Mouse (Mus musculus) frontal cortex, adult 2 months (tissue): ENCODE results near the gene Cbarp. TPM values are rescaled to one million over a fixed set of nuclear protein-coding genes. Genes with fewer than 3 reads are reported as not detected.
"Not testable (repeated sequence)": the region's sequence is repeated elsewhere in the genome, so short reads cannot be mapped to it uniquely, and the experiment has no call there.

ENCODE experiments used
- DNase-seq, 2 experiments: peaks; one replicate each; pipeline ENCODE4 v3.0.0; 2022; ENCODE audit warnings: low spot score in 1 of 2; ENCODE audit errors: extremely low spot score in 1 of 2
- polyA plus RNA-seq: library from polyadenylated mRNA; depleted of rRNA; stranded (reverse); fragments of >200 nt; gene quantifications from 2 replicates; pipeline ENCODE4 v1.2.3, GENCODE M21; 2012

Gene Cbarp
- polyA plus RNA-seq, 1 experiment, result 252 TPM

DNA sequence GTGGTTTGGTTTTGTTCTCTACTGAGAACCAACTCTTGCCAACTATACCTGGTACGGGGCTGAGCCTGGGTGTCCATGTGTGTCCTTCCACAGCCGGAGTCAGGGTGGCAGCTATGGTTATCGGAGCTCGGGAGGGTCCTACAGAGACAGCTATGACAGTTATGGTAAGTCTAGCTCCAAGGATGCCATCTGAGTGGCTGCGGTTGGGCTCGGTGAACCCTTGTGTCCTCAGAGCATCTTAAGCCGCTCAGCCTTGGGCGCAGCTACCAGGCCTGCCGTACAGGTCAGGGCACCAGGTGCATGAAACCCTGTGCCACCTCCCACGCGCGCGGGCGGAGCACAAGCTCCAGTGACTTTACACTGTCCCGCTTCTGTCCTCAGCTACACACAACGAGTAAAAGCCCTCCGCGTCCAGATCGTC, 30.0 kb upstream of the Cbarp start:
- no peak for DNase-seq

DNA sequence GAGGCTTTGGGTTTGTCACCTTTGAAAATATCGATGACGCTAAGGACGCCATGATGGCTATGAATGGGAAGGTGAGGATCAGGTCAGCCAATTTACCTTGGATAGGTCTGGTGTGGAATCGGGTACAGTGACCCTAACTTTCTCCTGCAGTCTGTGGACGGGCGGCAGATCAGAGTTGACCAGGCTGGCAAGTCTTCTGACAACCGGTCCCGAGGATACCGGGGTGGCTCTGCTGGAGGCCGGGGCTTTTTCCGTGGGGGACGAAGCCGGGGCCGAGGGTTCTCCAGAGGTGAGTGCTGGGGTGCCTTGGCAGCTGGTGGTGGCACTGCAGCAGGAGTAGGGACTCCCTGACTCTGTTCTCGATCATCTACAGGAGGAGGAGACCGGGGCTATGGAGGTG, 29.4 kb upstream of the Cbarp start:
- no peak for DNase-seq

DNA sequence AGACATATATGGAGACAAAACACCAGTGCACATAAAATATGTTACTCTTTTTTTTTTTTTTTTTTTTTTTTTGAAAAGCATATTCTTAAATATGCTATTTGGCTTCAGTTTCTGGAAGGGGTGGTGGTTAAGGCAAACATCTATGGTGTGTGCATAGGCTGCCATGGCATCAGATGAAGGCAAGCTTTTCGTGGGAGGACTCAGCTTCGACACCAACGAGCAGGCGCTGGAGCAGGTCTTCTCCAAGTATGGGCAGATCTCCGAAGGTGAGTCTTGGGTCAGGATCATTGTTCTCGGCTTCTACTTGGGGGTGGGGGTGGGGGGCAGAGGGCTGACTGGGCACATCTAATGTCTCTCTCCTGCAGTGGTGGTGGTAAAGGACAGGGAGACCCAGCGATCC, 29.0 kb upstream of the Cbarp start:
- DNase-seq, result no peak

DNA sequence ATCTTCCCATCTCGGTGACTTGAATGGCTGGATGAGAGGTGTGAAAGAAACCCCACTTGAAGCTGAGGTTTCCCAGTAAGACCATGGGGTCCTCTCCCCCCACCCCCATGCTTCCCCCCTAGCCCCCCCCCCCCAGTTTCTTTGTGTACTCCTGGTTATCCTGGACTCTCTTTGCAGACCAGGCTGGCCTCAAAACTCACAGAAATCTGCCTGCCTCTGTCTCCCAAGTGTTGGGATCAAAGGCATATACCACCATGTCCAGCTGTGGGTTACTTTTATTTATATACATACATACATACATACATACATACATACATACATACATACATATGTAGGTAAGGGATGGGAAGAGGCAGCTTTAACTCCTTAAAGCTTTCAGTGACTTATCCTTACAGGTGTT, 28.4 kb upstream of the Cbarp start:
- DNase-seq, result no peak

DNA sequence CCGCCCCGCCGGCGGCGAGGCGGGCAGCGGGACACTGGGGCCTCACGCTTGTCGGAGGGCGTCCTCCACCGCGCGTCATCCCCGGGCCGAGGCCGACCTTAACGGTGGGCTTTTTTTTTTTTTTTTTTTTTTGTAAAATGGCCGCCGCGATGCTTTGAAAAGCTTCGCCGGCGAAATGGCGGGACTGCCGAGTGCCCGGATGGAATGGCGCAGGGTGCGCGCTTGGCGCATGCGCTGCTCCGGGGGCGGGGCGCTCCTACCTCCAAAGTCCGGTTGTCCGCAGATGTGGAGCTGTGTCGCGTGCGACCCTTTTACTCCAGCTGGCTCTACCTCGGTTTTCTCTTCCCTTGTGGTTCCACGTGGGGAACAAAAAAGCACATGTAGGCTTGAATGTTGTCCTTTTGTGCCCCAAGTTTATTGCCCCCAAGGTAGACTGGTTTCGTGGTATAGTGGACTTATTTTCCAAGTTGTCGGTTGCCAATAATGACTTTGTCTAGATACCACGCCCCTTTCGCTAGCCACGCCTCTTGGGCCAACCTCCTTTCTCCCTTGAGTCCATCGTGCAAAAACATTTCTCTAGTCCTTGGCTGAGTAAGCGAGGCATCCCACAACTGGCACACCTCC, 27.5 kb upstream of the Cbarp start:
- DNase-seq, result peak; percentile 86 to 95

DNA sequence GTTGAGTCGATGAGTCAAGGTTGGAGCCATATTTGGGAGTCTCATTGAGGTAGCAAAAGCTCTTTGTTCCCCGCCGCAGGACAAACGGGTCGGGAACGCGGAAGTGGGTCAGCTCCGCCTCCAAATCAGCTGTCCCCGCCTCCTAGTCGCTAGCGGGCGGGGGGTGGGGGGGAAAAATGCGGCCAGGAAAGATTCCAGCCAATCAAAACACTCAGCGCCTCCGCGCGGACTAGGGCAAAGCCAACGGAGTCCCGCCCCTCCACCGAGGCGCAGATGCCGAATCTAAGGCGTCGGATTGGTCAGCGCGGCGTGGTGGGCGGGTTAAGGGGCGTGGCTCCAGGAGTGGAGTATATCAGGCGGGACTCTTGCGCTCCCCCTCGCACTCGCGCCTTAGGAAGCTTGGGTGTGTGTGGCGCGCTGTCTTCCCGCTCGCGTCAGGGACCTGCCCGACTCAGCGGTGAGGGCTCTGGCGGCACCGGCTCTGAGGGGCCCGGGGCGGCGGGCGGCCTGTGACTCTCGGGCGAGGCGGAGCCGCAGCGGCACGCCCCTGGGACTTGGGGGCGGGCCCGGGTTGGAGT, 26.9 kb upstream of the Cbarp start:
- peak; percentile 93 to 99 for DNase-seq

DNA sequence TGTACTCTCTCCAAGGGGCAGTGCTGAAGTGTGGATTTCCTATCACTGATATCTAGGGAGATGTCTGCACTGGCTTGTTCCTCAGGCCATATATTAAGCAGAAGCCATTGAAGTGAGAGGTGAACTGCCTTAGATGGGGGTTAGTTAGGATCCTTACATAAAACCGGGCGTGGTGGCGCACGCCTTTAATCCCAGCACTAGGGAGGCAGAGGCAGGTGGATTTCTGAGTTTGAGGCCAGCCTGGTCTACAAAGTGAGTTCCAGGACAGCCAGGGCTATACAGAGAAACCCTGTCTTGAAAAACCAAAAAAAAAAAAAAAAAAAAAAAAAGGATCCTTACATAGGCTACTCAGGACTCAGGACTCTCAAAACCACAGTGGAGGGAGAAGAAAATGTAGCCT, 25.5 kb upstream of the Cbarp start:
- not testable (repeated sequence) for DNase-seq

DNA sequence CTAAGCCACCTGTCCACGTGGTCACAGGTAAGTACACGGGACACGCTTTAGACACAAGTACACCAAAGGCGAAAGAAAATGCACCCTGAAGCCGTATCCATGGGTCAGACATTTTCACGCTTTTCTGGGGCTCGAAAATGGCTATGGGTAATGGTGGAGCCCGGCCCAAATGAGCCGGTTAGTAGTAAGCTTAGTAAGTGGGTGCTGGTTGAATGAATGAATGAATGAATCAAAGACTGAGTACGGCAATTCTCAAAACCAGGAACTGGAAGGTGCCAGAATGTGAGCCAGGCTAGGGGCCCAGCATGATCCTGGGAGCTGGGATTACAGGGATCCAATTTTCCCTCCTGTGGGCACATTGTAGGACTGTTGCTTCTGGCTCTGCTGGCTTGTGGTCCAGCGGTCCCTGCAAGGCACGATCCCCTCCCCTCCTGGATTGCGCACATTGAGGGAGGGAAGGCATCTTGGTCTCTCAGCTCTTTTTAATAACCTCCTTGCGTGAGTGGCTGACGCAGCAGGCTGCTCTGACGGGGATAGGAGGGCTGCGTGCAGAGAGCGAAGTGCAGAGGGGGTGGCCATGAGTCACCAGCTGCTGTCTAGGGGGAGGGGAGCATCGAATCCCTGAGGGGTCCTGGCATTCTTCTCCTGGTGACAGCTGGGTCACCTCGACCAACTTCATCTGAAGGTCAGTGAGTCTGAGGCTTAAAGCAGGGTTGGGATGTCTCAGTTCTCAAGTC, 24.9 kb upstream of the Cbarp start, which contains the start of gene Cirbp:
Gene Cirbp (plus strand): TSS at position 594 of the 737 bp plus-strand sequence.
- DNase-seq, result peak in 1 of 2 experiments; percentile 83

DNA sequence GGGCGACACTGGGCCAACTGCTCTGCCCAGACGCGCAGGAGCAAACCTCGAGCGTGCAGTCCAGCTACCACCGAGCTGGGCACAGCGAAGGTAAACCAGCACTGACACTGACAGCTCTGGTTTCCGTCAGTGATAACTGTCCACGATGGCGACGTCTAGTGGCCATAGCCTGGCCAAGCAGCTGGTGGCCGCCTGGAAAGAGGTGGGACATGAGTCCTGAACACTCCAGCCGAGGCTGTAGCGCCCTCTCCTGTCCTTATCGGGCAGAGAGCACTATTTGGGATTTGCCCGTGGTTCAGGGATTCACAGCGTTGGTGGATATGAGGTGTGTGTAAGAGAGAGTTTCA, 24.3 kb upstream of the Cbarp start:
- peak; percentile 94 to 99 for DNase-seq

DNA sequence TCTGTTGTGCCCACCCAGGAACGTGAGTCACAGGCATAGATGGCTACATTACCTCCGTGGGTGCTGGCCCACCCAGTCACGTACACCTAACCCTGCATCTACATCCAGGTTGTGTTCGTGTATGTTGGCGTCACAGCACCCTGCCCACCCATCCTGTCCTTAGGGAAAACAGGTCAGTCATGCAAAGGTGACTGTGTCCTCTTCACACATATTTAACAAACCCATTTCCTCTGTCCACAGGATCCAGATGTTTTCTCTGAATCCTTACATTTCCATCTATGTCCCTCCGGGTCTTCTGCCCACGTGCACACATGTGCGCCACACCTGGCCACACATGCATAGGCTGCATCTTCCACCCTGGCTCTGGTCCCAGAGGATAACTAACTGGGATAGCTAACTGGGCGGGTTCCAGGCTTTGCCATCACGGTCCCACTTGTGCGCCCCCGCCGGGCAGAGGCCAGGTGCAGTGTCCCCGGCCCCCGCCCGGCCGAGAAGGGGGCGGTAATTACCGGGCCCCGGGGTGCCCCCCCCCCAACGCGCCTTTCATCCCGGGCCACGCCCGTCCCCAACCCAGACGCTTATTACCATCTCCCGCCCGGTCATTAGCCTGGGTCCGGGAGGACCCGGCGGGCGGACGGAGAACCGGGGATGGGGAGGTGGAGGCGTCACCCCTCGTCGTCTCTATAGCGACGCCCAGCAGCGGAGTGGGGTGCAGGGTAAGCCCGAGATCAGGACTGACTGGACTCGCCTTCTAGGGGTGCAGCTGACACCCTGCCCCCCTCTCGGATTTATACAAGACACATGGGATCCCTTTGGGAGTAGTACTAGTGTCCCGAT, 23.7 kb upstream of the Cbarp start:
- DNase-seq, result peak in 1 of 2 experiments; percentile 33

DNA sequence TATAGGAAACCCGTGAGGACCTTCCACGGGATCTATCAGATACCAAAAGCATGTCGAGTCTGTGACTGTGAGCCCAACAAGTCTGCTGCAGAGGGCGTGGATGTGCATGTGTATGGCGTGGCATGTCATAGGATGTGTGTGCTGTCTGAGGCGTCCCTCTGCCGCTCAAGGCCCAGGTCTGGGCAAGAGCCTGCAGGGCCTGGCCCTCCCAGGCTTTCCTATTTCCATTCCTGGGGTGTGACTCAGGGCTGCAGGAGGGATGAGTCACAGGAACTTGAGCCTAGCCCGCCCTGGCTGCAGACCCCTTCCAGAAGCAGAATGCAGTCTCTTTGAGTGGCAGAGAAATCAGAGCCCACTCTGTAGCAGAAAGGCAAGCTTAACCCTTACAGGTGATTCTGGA, 23.1 kb upstream of the Cbarp start:
- DNase-seq, result no peak

DNA sequence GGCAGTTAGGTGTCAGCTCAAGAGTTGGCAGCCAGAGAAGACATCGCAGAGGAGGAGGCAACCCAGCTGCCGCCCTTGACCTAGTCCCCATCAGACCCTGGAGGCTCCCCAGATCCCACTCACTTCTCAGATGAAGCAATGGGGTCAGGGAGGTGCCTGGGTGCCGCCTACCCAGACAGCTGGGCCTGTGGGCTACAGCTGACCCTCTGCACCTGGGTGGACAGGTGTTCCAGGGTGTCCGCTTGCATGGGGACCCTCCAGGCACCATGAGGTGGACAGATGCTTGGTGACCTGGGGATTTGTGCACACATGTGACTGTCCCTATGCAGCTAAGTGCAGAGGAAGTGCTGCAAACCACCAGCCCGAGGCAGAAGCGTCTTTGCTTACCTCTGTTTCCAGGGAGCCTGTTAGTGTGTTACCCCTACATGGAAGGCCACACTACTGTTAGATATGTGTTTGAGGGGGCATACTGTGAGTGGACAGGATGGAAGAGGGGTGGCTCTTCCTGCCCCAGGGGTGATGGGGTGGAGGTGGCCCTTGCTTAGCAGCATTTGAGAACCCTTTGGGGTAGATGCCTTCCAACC, 22.2 kb upstream of the Cbarp start:
- DNase-seq, result no peak

DNA sequence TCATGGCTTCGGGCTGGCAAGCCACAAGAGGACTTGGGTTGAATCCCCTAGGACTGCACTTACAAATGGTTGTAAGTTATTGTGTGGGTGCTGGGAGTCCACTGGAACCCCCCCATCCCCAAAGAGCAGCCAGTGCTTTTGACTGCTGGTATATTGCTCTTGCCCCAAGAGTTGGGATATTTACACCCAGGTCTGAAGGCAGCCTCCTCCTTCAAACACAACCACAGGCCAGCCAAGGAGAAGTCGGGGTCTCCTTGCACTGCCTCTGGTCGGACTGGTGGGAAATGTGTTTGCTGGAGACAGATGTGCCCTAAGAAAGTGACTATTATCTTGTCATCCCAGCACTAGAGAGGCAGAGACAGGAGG, 21.6 kb upstream of the Cbarp start:
- DNase-seq, result no peak

DNA sequence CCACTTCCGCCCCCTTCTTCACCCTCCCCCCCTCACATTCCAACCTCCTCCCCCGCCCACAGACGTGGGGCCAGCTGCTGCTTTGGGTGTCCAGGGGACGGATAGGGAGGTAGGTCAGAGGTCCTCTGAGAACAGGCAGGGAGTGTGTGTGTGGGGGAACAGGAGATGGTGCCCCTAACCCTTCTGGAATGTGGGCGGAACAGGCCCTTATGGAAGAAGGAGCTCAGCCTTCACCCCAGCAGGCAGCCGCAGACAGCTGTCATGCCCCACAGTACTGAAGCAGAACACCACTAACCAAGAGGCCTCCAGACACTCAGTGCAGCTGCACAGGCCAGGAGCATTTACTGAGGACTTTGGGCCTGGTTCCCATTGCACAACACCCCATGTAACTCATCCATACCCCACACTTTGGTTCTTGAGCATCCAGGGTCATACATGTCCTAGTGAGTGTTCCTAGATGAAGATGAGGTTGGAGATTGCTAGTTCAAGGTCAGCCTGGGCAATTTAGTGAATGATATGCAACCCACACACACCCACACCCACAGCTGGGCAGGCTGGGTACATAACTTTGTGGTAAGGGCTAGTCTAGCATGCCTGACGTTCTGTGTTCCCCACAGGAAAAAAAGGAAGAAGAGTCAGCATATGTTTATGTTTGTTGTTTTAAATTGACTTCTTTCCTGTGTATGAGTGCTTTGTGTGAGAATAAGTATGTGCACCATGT, 21.0 kb upstream of the Cbarp start:
- DNase-seq, result no peak

DNA sequence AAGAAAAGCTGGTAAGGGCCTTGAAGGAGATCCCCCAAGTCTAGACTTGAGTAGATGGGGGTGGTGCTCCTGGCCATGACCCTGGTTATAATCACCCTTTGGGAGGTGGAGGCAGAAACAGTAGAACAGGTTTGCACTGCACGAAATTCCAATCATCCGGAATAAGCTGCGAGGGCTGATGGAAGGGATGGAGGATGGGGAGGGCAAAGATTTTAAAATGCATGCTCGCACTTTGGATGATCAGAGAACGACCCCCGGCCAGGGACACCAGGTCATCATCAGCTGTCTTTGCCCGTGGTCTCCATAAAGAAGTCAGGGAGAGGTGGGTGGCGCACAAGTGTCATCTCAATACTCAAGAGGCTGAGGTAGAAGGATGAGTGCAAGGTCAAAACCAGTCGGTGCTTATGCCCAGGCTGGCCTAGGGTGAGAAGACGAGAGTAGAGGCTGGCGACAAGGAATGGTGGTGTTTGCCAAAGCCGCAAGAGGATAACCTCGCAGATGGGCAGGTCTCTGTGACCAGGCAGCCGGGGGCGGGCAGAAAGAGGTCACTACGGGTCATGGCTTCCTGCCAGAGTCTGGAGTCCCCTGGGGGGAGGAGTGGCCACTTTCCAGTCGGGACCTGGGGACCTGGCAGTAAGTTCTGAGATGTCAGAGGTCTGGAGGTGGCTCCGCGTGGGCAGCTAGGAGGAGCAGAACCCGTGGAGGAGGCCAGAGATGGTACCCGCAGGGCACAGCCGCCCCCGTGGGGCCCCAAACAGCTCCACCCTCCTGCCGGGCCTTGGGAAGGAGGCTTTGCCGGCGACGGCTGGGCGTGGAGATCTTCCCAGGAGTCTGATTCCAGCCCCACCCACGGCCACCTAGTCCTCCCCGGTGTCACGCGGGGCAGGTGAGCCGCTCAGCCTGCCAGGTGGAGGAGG, 20.1 kb upstream of the Cbarp start:
- DNase-seq, result peak in 1 of 2 experiments; percentile 55

DNA sequence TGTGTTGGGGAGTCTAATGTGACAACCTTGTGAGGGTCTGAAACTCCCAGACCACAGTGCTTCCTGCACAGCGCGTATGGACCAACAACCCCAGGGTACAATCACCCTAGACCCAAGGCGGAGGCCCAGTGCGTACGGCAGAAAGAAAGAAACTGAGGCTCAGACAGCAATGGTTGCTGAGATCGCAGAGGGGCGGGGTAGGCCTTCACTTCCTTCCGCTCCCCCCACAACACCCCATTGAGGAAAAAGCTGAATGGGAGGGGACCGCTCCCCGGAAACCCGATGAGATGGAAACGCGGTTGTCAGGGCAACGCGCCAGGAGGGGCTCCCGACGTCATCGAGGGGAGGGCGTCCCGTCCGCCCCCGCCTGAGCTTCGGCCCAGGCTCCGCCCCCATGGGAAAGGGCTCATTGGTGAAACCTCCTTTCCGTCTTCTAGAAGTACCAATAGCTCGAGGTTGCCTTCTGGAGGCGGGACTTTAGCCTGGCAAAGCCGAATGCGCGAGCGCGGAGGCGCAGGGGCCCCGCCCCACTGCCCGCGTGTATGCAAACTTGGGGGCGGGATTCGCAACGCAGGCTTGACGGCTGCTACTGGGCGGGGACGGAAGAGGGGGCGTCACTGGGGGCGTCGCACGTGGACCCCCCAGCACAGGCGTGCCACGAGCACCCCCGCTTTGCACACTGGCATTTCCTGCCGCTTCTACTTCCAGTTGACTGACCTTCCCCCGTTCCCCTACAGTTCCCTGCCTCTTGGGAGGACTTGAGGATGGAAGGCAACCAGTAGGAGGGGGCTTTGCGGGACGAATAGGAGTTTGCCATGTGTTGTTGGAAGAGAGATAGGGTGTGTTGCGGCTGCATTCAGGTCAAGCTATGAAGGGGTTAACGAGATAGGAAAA, 19.2 kb upstream of the Cbarp start:
- peak; percentile 98 to 99 for DNase-seq

DNA sequence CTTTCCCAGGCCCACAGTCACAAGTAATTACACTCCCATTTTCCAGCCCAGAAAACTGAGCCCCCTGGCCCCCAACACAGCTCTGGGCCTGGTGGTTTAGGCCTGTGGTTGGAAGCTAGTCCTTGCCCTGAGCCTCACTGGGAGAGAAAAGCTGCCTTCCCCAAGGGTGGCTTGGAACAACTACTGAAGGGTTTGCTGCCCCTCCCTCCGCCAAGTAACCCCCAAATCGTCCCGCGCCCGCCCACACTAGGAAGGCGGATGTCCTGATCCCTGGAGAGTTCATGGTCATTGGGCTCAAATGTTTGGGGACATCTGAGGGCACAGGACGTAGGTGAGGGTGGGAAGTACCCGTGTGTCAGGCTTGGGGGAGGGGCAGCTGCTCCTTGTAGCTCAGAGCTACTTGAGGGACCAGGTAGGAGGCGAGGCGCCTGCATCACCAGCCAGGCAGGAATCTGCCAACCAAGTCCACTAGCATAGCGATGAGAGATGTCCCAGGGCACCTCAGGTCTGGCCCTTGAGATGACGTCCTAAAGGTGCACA, 18.5 kb upstream of the Cbarp start:
- DNase-seq, result no peak
